Mouse (Mus musculus) monocyte, adult 2 months (primary cell): ENCODE measurements around the gene Dtx1.

Source experiments
- DNase-seq, 2 experiments: peaks; one replicate each; pipeline ENCODE4 v3.0.0; 2022; ENCODE audit warnings: low spot score in 2 of 2, low read depth in 1 of 2

Dtx1 gene

GRCm38 (mm10) chr5:120679676-120680555 lies 31.8 kb downstream of the Dtx1 start:
- no peak for DNase-seq

GRCm38 (mm10) chr5:120677516-120677915 lies 34.2 kb downstream of the Dtx1 start:
- no peak for DNase-seq

- no peak for DNase-seq
Observed at GRCm38 (mm10) chr5:120674229-120675145, 37.2 kb downstream of the Dtx1 start.

GRCm38 (mm10) chr5:120673626-120674025 lies 38.1 kb downstream of the Dtx1 start:
- DNase-seq, result no peak

GRCm38 (mm10) chr5:120671865-120672264 lies 39.9 kb downstream of the Dtx1 start:
- no peak for DNase-seq

- DNase-seq, result no peak
Observed at GRCm38 (mm10) chr5:120670132-120670531, 41.6 kb downstream of the Dtx1 start.

GRCm38 (mm10) chr5:120668761-120669160 lies 43.0 kb downstream of the Dtx1 start:
- no peak for DNase-seq

GRCm38 (mm10) chr5:120664888-120665287 lies 46.8 kb downstream of the Dtx1 start:
- DNase-seq, result no peak

- no peak for DNase-seq
Observed at GRCm38 (mm10) chr5:120660816-120661215, 50.9 kb downstream of the Dtx1 start.

GRCm38 (mm10) chr5:120656281-120656751 lies 55.4 kb downstream of the Dtx1 start:
- DNase-seq, result no peak

GRCm38 (mm10) chr5:120653873-120654272 lies 57.9 kb downstream of the Dtx1 start:
- no peak for DNase-seq

- no peak for DNase-seq
Observed at GRCm38 (mm10) chr5:120652915-120653701, 58.6 kb downstream of the Dtx1 start.

- DNase-seq, result no peak
Observed at GRCm38 (mm10) chr5:120651230-120651629, 60.5 kb downstream of the Dtx1 start.

- DNase-seq, result no peak
Observed at GRCm38 (mm10) chr5:120649938-120650337, 61.8 kb downstream of the Dtx1 start.

GRCm38 (mm10) chr5:120649374-120649933 lies 62.3 kb downstream of the Dtx1 start:
- DNase-seq, result no peak

GRCm38 (mm10) chr5:120648569-120649373 lies 63.0 kb downstream of the Dtx1 start, which contains the start of gene Rasal1:
Gene Rasal1, plus strand, starts transcription at chr5:120648812.
- DNase-seq, result peak in 1 of 2 experiments; percentile 31

- no peak for DNase-seq
Observed at GRCm38 (mm10) chr5:120647814-120648491, 63.8 kb downstream of the Dtx1 start.

- no peak for DNase-seq
Observed at GRCm38 (mm10) chr5:120647361-120647760, 64.4 kb downstream of the Dtx1 start.

GRCm38 (mm10) chr5:120645851-120646250 lies 65.9 kb downstream of the Dtx1 start:
- DNase-seq, result no peak
